In the genomic region with DNA sequence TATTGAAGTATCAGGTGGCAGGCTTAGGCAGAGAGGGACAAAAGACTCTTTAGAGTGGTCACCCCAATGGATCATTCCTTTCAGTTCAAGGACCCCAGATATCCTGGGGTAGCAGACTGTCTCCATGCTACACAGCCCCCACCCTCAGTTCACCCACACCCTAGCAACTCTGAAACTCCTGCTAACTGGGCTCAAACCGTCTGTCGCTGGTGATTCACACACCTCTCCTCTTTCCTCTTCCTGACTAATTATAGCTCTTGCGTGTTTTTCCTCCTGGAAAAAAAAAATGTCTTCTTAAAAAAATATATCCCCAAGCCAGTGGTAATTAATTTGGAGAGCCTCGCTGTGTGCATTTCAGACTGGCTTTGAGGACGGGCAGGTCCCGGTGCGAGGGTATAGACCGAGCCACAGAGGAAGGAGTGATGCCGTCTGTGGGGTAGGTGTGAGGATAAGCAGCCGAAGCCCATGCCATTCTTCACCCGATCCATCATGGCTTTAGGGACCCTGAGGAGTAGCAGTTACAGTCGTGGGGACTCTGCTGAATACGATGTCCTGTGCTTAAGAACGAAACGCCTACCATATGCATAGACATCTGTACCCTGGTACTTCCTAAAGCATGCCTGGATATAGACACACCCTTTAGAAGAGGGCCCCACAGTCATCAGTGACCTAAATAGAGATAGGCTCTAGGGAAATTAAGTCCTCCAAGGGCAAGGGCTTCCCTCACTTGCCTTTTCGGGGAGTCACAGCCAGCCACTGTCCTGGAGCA, we compare ENCODE assay signal across 16 mouse cellular contexts. TPM values are rescaled to one million over a fixed set of nuclear protein-coding genes. Genes with fewer than 3 reads are reported as not detected.
A peak's percentile ranks its signal among the peaks of the same experiment; 100 is the strongest.
DNase-seq lines count a peak whose midpoint lies in the region; TF ChIP-seq lines count a peak whose summit lies in the region.
"Had no signal": no experiment of that assay in that cellular context is flagged by ENCODE, and none has a peak within 500 bp of the region (broad histone marks: within the 10 kb centered on the region; RNA-seq: fewer than 3 reads in every experiment).

No protein-coding gene starts in this region.

- peak overlapping the region; percentile 42 for H3K4me2 ChIP-seq in myocyte (ENCODE audit: low read depth)
- H3K4me2 ChIP-seq: hindbrain, embryonic 13.5 days had no signal

- DNase-seq in frontal cortex, adult 2 months (ENCODE audit: extremely low spot score in 1 of 2, low spot score in 1 of 2) = peak; percentile 56 to 76
- no peak for DNase-seq in frontal cortex, postnatal 25 days (ENCODE audit: low spot score in 2 of 2)
- DNase-seq in left cerebral cortex, postnatal 36 days (ENCODE audit: low spot score in 2 of 2) = peak; percentile 55 to 58
- DNase-seq in left cerebral cortex, adult 11 months (ENCODE audit: low spot score) = no peak
- DNase-seq in ovary, postnatal 14 days (ENCODE audit: low spot score) = no peak
- DNase-seq in thymus, postnatal 0 days (ENCODE audit: low spot score) = no peak
- DNase-seq: adrenal gland, adult 8-10 months; cerebellum, adult 11 months; cerebellum, postnatal 14 days; heart, postnatal 14 days; kidney, adult 9 months; kidney, postnatal 36 days; thymus, postnatal 4 days had no signal

- H3K36me3 ChIP-seq in myocyte (ENCODE audit: control insufficient read depth, insufficient read depth) = no peaks in the 10 kb centered on the region
- H3K36me3 ChIP-seq: hindbrain, embryonic 13.5 days had no signal

- H3K4me3 ChIP-seq in cortical plate, adult 2 months (ENCODE audit: insufficient read depth, low read length) = no peak overlapping the region
- no peak overlapping the region for H3K4me3 ChIP-seq in myocyte
- H3K4me3 ChIP-seq: hindbrain, embryonic 13.5 days had no signal

- no peak overlapping the region for H3ac ChIP-seq in myocyte (ENCODE audit: control insufficient read depth, insufficient read length)

- H3K27ac ChIP-seq in cortical plate, adult 2 months (ENCODE audit: insufficient read depth, low read length) = peak overlapping the region; percentile 69
- H3K27ac ChIP-seq: hindbrain, embryonic 13.5 days had no signal

- H3K27me3 ChIP-seq in myocyte (ENCODE audit: control insufficient read depth, insufficient read depth, insufficient read length) = no peaks in the 10 kb centered on the region
- H3K27me3 ChIP-seq: hindbrain, embryonic 13.5 days had no signal

- intact Hi-C loops in left cerebral cortex, postnatal 36 days (cut with DNase I) = loop anchor here (2.0 kb wide), 1 partner anchor 102 kb away; no protein-coding TSS in a partner anchor

- no peaks in the 10 kb centered on the region for H3K79me2 ChIP-seq in myocyte (ENCODE audit: control insufficient read depth, insufficient read depth)

- peaks cover 14% of the 10 kb centered on the region for H3K4me1 ChIP-seq in cortical plate, adult 2 months (ENCODE audit: control insufficient read depth, insufficient read depth, low read length)

- TF ChIP-seq POLR2A in cortical plate, adult 2 months (IDR thresholded peaks at IDR 0.05; ENCODE audit: extremely low read depth, insufficient read depth, low read length) = no peak
- TF ChIP-seq POLR2A in myocyte (IDR thresholded peaks at IDR 0.05; ENCODE audit: insufficient read length, low read depth) = no peak

- TF ChIP-seq CTCF in cortical plate, adult 2 months (IDR thresholded peaks at IDR 0.05; ENCODE audit: extremely low read depth, insufficient read depth, low read length) = no peak

TF ChIP-seq in myocyte, 11 proteins besides CTCF, POLR2A, EP300 and RAD21:
- TF ChIP-seq MYOD1 (IDR thresholded peaks at IDR 0.05; ENCODE audit: control insufficient read depth in 1 of 3, insufficient read length in 2 of 3, low read depth in 2 of 3) (peak in 1 of 3 experiments; percentile 14), POLR2AphosphoS2 (IDR thresholded peaks at IDR 0.05; ENCODE audit: insufficient read length, low read depth) (no peak)

RNA-seq across cellular contexts. Expression of a gene that starts 26.5 kb away (rescaled TPM):
- 727 and 762 TPM in 2 replicates for polyA plus RNA-seq in frontal cortex, adult 2 months (2012; rRNA removed)
- 100 to 1,000 TPM; 278 to 331 TPM for total RNA-seq in left cerebral cortex, postnatal 36 days (2021)
- polyA plus RNA-seq in cortical plate, adult 2 months (2012; rRNA removed) = 666 and 719 TPM in 2 replicates
- polyA plus RNA-seq in myocyte (2012; fragmentation: generic; extraction: Trizol) = 45.1 TPM
- polyA plus RNA-seq in thymus, postnatal 0 days (2015; fragmentation: Nextera tagmentation; extraction: Ambion mirVana) = 1,071 and 1,139 TPM in 2 replicates

RNA-seq across cellular contexts. Expression of a gene that starts 34.4 kb away (rescaled TPM):
- polyA plus RNA-seq in frontal cortex, adult 2 months (2012; rRNA removed) = 92.3 and 101 TPM in 2 replicates
- 100 to 1,000 TPM; 103 to 118 TPM for total RNA-seq in left cerebral cortex, postnatal 36 days (2021)
- 128 and 130 TPM in 2 replicates for polyA plus RNA-seq in cortical plate, adult 2 months (2012; rRNA removed)
- polyA plus RNA-seq in myocyte (2012; fragmentation: generic; extraction: Trizol) = 8.9 TPM
- 9.1 and 11.3 TPM in 2 replicates for polyA plus RNA-seq in thymus, postnatal 0 days (2015; fragmentation: Nextera tagmentation; extraction: Ambion mirVana)

RNA-seq across cellular contexts. Expression of a gene that starts 35.3 kb away (rescaled TPM):
- 9.8 and 9.9 TPM in 2 replicates for polyA plus RNA-seq in frontal cortex, adult 2 months (2012; rRNA removed)
- total RNA-seq in left cerebral cortex, postnatal 36 days (2021) = 10 to 100 TPM; 15.4 to 16.0 TPM
- polyA plus RNA-seq in cortical plate, adult 2 months (2012; rRNA removed) = 10.7 and 12.1 TPM in 2 replicates
- polyA plus RNA-seq in myocyte (2012; fragmentation: generic; extraction: Trizol) = 18.1 TPM
- polyA plus RNA-seq in thymus, postnatal 0 days (2015; fragmentation: Nextera tagmentation; extraction: Ambion mirVana) = 17.4 and 18.3 TPM in 2 replicates

RNA-seq across cellular contexts. Expression of a gene that starts 44.5 kb away (rescaled TPM):
- polyA plus RNA-seq in frontal cortex, adult 2 months (2012; rRNA removed) = 29.0 and 36.5 TPM in 2 replicates
- 10 to 100 TPM in 1 of 2 experiments, 1 to 10 TPM in 1; 8.8 to 11.4 TPM for total RNA-seq in left cerebral cortex, postnatal 36 days (2021)
- polyA plus RNA-seq in cortical plate, adult 2 months (2012; rRNA removed) = 37.9 and 42.8 TPM in 2 replicates
- polyA plus RNA-seq in myocyte (2012; fragmentation: generic; extraction: Trizol) = 4.2 TPM
- polyA plus RNA-seq in thymus, postnatal 0 days (2015; fragmentation: Nextera tagmentation; extraction: Ambion mirVana) = 9.4 and 13.0 TPM in 2 replicates

RNA-seq across cellular contexts. Expression of a gene that starts 44.7 kb away (rescaled TPM):
- polyA plus RNA-seq in frontal cortex, adult 2 months (2012; rRNA removed) = 73.6 and 78.1 TPM in 2 replicates
- 10 to 100 TPM; 36.8 to 38.3 TPM for total RNA-seq in left cerebral cortex, postnatal 36 days (2021)
- 88.0 and 94.9 TPM in 2 replicates for polyA plus RNA-seq in cortical plate, adult 2 months (2012; rRNA removed)
- 19.2 TPM for polyA plus RNA-seq in myocyte (2012; fragmentation: generic; extraction: Trizol)
- 15.7 and 19.6 TPM in 2 replicates for polyA plus RNA-seq in thymus, postnatal 0 days (2015; fragmentation: Nextera tagmentation; extraction: Ambion mirVana)

Comparison
In these comparisons a context has a peak if more than half of its experiments do, and no peak if none do; other contexts are left out.
1. DNase-seq: peak in frontal cortex, adult 2 months (2 of 2) and left cerebral cortex, postnatal 36 days (2 of 2); none in frontal cortex, postnatal 25 days (0 of 2), left cerebral cortex, adult 11 months (single experiment), ovary, postnatal 14 days (single experiment) and thymus, postnatal 0 days (single experiment).
2. RNA of a gene that starts 26.5 kb away (polyA plus RNA-seq): 1,071 to 1,139 TPM in thymus, postnatal 0 days, 727 to 762 TPM in frontal cortex, adult 2 months and 666 to 719 TPM in cortical plate, adult 2 months; 45.1 TPM in myocyte (single experiment); every median in the first group is over 10 times any median in the second.